24 mouse cellular contexts compared by ENCODE assay signal in the genomic region with DNA sequence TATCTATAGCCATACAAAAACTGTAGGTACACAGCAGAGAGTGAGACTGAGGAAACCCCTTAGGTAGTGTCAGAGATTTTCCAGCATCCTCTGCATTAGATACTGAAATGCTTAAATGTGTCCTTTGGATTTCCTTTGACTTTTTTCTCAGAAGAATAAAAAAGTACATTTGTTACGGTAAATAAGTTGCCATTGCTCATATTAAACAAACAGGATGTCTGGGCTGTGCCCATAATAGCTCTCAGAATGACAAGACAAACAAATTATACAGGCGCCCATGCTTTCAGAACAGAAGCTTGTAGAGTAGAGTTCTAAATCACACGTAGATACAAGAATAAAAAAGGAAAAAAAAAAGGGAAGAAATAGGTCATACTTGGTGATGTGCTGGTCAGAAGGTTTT.
"Had no signal": no experiment of that assay in that cellular context is flagged by ENCODE, and none has a peak within 500 bp of the region (broad histone marks: within the 10 kb centered on the region; RNA-seq: fewer than 3 reads in every experiment).

No protein-coding gene starts in this region.

- H3K4me3 ChIP-seq: gastrocnemius, adult 2 months; heart, embryonic 10.5 days; heart, embryonic 12.5 days; hindbrain, embryonic 10.5 days; hindbrain, embryonic 12.5 days; intestine, embryonic 15.5 days; layer of hippocampus, adult 2 months; left cerebral cortex, adult 2 months; limb, embryonic 10.5 days; limb, embryonic 12.5 days; liver, embryonic 13.5 days; liver, embryonic 15.5 days had no signal

- H3K27ac ChIP-seq: gastrocnemius, adult 2 months; heart, embryonic 10.5 days; hindbrain, embryonic 10.5 days; hindbrain, embryonic 12.5 days; hindbrain, embryonic 14.5 days; intestine, embryonic 15.5 days; layer of hippocampus, adult 2 months; left cerebral cortex, adult 2 months; limb, embryonic 10.5 days; limb, embryonic 12.5 days; liver, embryonic 13.5 days; liver, embryonic 15.5 days had no signal

- H3K27me3 ChIP-seq: heart, embryonic 12.5 days; hindbrain, embryonic 12.5 days; intestine, embryonic 15.5 days; limb, embryonic 12.5 days; liver, embryonic 13.5 days; liver, embryonic 15.5 days had no signal

- ATAC-seq: hindbrain, embryonic 16.5 days; intestine, postnatal 0 days; liver, postnatal 0 days had no signal

- DNase-seq: gastrocnemius, adult 2 months; gastrocnemius, postnatal 10 days; gastrocnemius, postnatal 25 days; heart, postnatal 10 days; heart, postnatal 4 days; kidney, adult 18-20 months; kidney, postnatal 10 days; liver; liver, embryonic 13.5 days; liver, postnatal 0 days had no signal

- H3K4me1 ChIP-seq: hindbrain, embryonic 10.5 days; hindbrain, embryonic 12.5 days; limb, embryonic 12.5 days had no signal

- H3K36me3 ChIP-seq: heart, embryonic 10.5 days; heart, embryonic 12.5 days; hindbrain, embryonic 10.5 days; hindbrain, embryonic 12.5 days; intestine, embryonic 15.5 days; limb, embryonic 10.5 days; limb, embryonic 12.5 days; liver, embryonic 13.5 days; liver, embryonic 15.5 days had no signal

- H3K4me2 ChIP-seq: heart, embryonic 12.5 days; hindbrain, embryonic 12.5 days; hindbrain, embryonic 14.5 days; intestine, embryonic 15.5 days; limb, embryonic 12.5 days; liver, embryonic 11.5 days; liver, embryonic 13.5 days; liver, embryonic 15.5 days had no signal

- H3K9ac ChIP-seq: heart, embryonic 12.5 days; hindbrain, embryonic 12.5 days; hindbrain, embryonic 14.5 days; intestine, embryonic 15.5 days; limb, embryonic 12.5 days; liver, embryonic 13.5 days; liver, embryonic 15.5 days; liver, postnatal 0 days had no signal

- H3K9me3 ChIP-seq: heart, embryonic 10.5 days; heart, embryonic 12.5 days; hindbrain, embryonic 10.5 days; hindbrain, embryonic 12.5 days; intestine, embryonic 15.5 days; limb, embryonic 10.5 days; limb, embryonic 12.5 days; liver, embryonic 13.5 days; liver, embryonic 15.5 days had no signal
